Mouse (Mus musculus) layer of hippocampus, adult 11-12 months (tissue): ENCODE measurements at regions not wholly inside any gene's neighbourhood (a gene's known extent, or its start where the extent isn't known, plus 50 kb on each side); places are given as distances from the start of the nearest gene placed in this dataset.

ENCODE experiments used
- DNase-seq: peaks from one replicate; pipeline ENCODE4 v3.0.0; 2022; ENCODE audit warnings: low spot score

DNA sequence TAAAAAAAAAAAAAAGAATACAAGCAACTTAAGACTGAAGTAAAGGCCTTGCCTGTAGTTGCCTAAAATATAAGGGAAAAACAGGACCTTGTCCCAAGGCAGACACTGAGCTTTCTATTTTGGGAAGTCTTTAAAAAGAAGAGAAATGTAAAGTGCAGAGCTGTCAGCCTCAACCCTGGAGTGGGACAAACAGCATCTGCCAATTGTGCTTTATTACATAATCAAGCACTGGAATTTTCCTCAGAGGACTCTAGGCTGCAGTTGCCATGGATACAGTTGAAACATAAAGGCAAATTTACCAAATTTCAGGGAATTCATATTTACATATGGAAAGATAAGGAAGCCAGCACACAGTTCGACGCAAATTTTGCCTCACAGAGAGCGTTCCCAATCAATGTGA is 406.7 kb downstream of the Gm597 start:
- DNase-seq = peak; percentile 29

DNA sequence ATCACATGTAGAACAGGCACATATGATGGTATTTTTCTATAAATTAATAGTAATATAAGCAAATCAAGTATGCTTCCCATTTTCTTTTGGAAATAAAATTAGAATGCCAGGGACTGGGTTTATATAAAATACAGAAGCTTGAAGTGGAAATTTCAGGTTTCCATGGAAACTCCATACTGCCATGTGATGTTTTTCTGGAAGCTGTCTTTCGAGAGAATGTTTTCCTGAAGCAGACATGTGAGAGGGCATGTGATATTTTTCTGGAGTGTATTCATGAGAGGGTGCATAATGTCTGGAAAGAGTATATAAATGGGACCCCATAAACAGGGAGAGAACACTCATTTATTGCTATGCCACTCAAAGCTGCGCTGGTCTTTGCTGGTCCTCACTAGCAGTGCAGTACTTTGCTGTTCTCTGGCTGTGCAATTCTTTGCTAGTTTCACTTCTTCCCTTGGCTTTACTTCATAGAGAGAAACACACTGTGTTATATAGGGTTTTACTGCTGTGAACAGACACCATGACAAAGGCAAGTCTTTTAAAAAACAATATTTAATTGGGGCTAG is 430.6 kb downstream of the Gm597 start:
- DNase-seq = no peak

DNA sequence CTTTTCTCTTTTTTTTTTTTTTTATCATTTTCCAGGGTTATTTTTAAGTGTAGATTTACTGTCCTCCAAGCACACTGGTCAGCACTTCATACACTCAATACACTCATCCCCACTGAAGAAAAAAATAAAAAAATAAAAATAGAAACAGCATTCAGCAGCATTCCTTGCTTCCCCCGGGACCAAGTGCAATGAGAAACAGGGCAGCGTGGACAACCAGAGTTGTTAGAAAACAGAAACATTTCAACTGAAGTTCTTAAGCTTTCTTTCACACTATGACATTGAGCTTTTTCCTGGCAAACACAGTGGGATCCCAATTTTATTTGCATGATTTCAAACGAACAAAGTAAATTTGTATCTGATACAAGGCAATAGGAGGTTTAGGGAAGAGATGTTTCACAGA is 431.5 kb downstream of the Gm597 start:
- no peak for DNase-seq

DNA sequence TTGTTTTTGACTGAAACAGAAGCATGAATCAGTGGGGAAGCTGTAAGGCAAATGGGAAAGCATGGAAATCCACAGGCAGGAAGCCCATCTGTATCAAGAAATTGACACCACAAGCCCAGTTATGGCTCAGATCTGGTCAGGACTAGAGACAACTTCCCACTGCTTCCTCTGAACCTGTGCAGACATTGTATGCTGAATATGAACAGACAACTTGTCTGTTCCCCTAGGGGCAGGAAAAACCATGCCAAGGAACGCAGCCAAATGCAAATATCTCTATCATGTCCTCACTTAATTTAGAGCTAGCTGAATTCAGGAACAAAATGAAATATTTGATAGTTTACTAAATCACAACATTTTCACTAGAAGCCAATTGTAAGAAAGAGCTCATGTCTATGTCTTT is 440.0 kb downstream of the Gm597 start:
- no peak for DNase-seq

DNA sequence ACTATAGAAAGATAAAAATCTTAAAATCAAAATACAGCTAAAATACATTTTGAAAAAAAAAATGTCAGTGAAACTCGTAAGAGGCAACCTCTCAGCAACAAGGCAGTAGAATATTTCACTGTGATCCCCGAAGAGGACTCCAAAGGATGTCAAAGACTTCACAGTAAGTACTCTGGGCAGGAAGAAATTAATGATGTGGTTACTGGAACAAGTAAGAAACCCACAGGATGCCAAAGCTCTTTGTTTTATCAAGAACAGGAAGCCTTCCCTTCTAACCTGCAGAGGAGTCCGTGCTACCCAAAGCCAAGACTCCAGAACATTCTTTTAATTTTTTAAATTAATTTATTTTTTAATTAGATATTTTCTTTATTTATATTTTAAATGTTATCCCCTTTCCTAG is 445.7 kb downstream of the Gm597 start:
- DNase-seq = no peak

DNA sequence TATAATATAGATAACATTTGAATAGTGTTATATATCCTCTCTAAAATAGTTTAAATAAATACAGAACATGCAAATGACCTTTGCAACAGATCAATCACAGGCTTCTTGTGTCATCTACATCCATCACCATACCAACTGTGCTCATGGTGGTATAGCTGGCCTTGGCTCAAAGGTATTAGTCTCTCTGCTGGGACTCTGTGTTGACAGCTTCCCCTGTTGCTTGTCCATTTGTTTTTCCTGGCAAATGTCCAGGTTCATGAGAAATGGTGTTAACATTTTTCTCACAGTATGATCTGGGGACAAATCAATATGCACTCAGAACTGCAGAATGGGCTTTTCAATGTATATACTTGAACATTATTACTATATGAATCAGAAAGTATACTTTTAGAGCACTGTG is 448.0 kb downstream of the Gm597 start:
- DNase-seq = no peak

DNA sequence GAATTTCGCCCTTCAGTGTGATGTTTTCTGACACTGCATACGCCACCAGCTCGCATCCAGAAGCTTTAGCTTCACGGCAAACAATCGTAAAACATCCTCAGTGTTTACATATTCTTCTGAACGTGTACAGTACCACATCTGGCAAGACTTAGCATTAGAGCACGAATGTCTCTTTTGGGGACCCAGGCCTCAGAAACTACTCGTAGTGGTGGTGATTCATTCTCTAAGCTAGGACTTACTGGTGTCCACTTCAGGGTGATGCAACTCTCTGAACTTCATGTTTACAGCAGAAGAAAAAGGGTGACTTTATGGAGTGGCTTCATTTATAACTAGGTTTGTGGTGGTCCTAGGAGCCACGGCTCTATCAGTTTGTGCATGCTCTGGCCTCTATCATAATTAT is 451.1 kb downstream of the Gm597 start:
- no peak for DNase-seq

DNA sequence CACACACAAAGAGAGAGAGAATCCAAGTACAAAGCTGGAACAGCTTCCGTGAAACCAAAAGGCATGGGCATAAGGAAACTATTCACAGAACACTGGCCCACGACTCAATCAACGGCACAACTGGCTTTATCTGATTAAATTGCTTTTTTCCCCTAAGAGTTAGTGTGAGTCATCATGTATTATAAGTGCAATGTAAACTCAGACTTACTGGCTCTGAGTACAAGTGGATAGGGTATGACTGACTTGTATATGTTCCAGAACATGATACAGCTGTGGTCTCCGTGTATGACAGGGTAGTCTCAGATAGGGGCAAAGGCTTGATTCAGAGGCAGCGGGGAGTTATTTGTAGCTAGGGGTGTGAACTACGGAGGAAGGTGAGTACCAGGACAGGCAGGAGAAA is 451.5 kb downstream of the Gm597 start:
- DNase-seq = no peak

DNA sequence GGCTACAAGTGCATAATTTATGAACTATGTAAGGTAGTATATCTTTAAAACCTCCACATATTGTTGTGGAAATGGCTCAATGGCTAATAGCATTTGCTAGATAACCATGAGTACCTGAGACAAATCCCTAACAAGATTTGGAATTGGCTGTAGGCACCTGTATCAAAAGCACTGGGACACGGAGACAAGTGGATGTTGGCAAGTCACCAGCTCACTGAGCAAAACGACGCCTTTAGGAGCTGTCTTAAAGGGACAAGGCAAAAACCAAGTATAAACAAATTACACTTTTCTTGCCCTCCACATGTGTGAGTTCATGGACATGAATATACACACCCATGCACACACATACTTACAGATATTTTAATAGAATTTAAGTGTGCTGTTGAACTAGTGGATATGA is 455.9 kb downstream of the Gm597 start:
- no peak for DNase-seq
